Mouse (Mus musculus) spleen, adult 2 months (tissue): ENCODE results near the gene Wdpcp. TPM values are rescaled to one million over a fixed set of nuclear protein-coding genes. Genes with fewer than 3 reads are reported as not detected.
"Not testable (repeated sequence)": the region's sequence is repeated elsewhere in the genome, so short reads cannot be mapped to it uniquely, and the experiment has no call there.

Experiments used
- DNase-seq, 2 experiments: peaks; one replicate each; pipeline versions ENCODE4 v3.0.0 to v3.0.0-alpha.2; 2012 to 2021; ENCODE audit warnings: low spot score in 2 of 2, low read depth in 1 of 2
- H3K27ac ChIP-seq: fragments of 200-500 bp; 2 replicates; pipeline ENCODE4 v1.5.1; 2012; ENCODE audit warnings: low read length, inconsistent platforms; ENCODE audit not compliant: insufficient read depth
- H3K27me3 ChIP-seq: fragments of 200-500 bp; 2 replicates; pipeline ENCODE4 v1.6.1; 2012; ENCODE audit warnings: mild to moderate bottlenecking, moderate library complexity, low read length, inconsistent platforms; ENCODE audit not compliant: control insufficient read depth, insufficient read depth
- H3K36me3 ChIP-seq: fragments of 200-500 bp; 2 replicates; pipeline ENCODE4 v1.6.1; 2012; ENCODE audit warnings: mild to moderate bottlenecking, low read length, inconsistent platforms; ENCODE audit not compliant: control insufficient read depth, insufficient read depth
- H3K4me1 ChIP-seq: fragments of 200-500 bp; 2 replicates; pipeline ENCODE4 v1.6.1; 2011; ENCODE audit warnings: inconsistent platforms; ENCODE audit not compliant: control insufficient read depth, insufficient read depth, insufficient read length
- H3K4me3 ChIP-seq: fragments of 200-500 bp; 2 replicates; pipeline ENCODE4 v1.5.1; 2011; ENCODE audit warnings: mild to moderate bottlenecking, inconsistent platforms; ENCODE audit not compliant: insufficient read depth, insufficient read length; ENCODE audit errors: extremely low read depth
- CTCF ChIP-seq: fragments of 200-500 bp; IDR thresholded peaks from 2 replicates; pipeline ENCODE4 v1.5.1; 2011; ENCODE audit warnings: mild to moderate bottlenecking, inconsistent platforms; ENCODE audit not compliant: insufficient read depth, insufficient read length, insufficient replicate concordance; ENCODE audit errors: extremely low read depth
- POLR2A ChIP-seq: fragments of 200-500 bp; IDR thresholded peaks from 2 replicates; pipeline ENCODE4 v1.6.1; 2011; ENCODE audit warnings: low read depth, low read length, inconsistent platforms
- WGBS: fragments of 180-500 bp; shearing (Covaris S2); methylation state at CpG from one replicate; pipeline ENCODE4 v1.1.7; 2018; 5-methylcytosine and 5-hydroxymethylcytosine counted together
- polyA plus RNA-seq: library from polyadenylated mRNA; depleted of rRNA; stranded (reverse); fragments of >200 nt; gene quantifications from 2 replicates; pipeline ENCODE4 v1.2.3, GENCODE M21; 2012; rRNA removed

Gene Wdpcp
- 0.66 and 1.4 TPM in 2 replicates for polyA plus RNA-seq

GRCm38 (mm10) chr11:21571700-21572381 is at the start of gene Wdpcp, which contains the start of gene Mdh1:
TSS of gene Wdpcp (plus strand) at chr11:21572235.
TSS of gene Mdh1 (minus strand) at chr11:21572367.
- Histone ChIP-seq H3K27ac (peak within 1 kb of the TSS; percentile 67; the same call in 1 of the 2 replicates), H3K36me3 (no peaks in the 10 kb centered on the region), H3K4me3 (peak within 1 kb of the TSS; percentile 79), H3K27me3 (no peaks in the 10 kb centered on the region), H3K4me1 (peaks cover 11% of the 10 kb centered on the region)
- WGBS = under 1% methylated on average over 42 of the region's 42 CpGs
- DNase-seq = peak; percentile 89 to 98
- TF ChIP-seq CTCF = no peak
- peak; percentile 35; the same call in 1 of the 2 replicates for TF ChIP-seq POLR2A

DNA sequence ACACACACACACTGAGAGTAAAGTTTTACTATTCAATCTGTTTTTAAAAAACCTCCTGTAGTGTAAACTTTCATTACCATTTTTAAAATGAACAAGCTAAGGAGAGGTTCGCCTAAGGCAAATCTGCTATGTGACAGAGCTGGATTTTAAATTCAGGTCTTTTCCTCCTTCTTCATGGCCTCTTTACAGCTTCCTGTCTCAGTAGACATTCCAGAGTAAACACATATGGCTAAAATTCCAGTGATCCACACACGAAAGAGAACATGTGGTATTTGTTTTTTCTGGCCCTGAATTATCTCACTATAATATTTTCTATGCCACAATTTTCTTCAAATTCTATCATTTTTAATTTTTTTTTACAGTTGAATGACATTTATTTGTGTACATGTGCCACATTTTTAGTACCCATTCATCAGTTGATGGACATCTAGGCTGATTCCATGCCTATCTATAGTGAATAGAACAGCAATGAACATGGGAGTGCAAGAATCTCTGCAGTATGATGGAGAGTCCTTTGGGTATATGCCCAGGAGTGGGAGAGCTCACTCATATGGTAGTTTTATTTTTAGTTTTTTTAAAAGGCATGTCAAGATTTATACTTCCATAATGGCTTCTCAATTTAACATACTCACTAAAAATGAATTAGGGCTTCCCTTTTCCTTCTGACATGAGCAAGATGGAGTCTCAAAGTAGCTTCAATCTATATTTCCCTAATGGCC is 43.2 kb upstream of the Wdpcp start:
- H3K4me3 ChIP-seq = no peak overlapping the region
- no peaks in the 10 kb centered on the region for H3K27me3 ChIP-seq
- no peak for TF ChIP-seq POLR2A
- TF ChIP-seq CTCF = no peak
- no peaks in the 10 kb centered on the region for H3K4me1 ChIP-seq
- no peak for DNase-seq
- no peak overlapping the region for H3K27ac ChIP-seq
- WGBS = 77% methylated on average over 2 of the region's 2 CpGs
- no peaks in the 10 kb centered on the region for H3K36me3 ChIP-seq

GRCm38 (mm10) chr11:21530856-21531255 is 41.2 kb upstream of the Wdpcp start:
- WGBS = 88% methylated on average over 2 of the region's 2 CpGs
- H3K27ac ChIP-seq, H3K36me3 ChIP-seq, H3K27me3 ChIP-seq, H3K4me1 ChIP-seq, DNase-seq, H3K4me3 ChIP-seq: not testable (repeated sequence)

- 34% methylated on average over 2 of the region's 2 CpGs for WGBS
- TF ChIP-seq CTCF (no peak), POLR2A (no peak)
- Histone ChIP-seq H3K4me1 (no peaks in the 10 kb centered on the region), H3K4me3 (no peak overlapping the region), H3K27ac (no peak overlapping the region), H3K36me3 (no peaks in the 10 kb centered on the region), H3K27me3 (no peaks in the 10 kb centered on the region)
- DNase-seq = no peak
These were observed 32.0 kb upstream of the Wdpcp start for GRCm38 (mm10) chr11:21540072-21540471.

DNA sequence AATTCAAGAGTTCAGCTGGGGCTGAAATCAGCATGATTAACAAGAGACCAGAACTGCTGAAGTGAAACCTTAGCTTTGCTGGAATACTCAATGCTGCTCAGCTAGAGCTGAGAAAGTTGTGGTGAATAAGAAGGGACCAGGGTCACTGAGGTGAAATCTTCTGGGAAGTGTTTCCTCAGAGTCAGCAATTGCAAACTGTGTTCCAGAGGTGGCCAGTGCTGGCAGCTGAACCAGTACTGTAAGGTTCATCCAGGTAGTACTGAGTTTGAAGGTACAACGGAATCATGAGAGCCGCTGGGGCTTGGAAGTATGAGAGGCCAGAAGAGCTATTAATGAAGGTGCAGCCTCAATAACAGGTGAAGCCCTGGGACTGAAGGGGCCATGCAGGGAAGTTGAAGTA is 31.4 kb upstream of the Wdpcp start:
- Histone ChIP-seq H3K36me3 (no peaks in the 10 kb centered on the region), H3K27ac (no peak overlapping the region), H3K27me3 (no peaks in the 10 kb centered on the region), H3K4me1 (no peaks in the 10 kb centered on the region), H3K4me3 (no peak overlapping the region)
- DNase-seq = no peak
- TF ChIP-seq CTCF (no peak), POLR2A (no peak)
- 92% methylated on average over 2 of the region's 2 CpGs for WGBS

- WGBS = 92% methylated on average over 5 of the region's 5 CpGs
- DNase-seq = no peak
- TF ChIP-seq CTCF = no peak
- no peak for TF ChIP-seq POLR2A
These were observed 29.3 kb upstream of the Wdpcp start for GRCm38 (mm10) chr11:21542731-21543130.

GRCm38 (mm10) chr11:21545021-21545420 is 27.0 kb upstream of the Wdpcp start:
- Histone ChIP-seq H3K4me1 (no peaks in the 10 kb centered on the region), H3K27ac (no peak overlapping the region), H3K27me3 (no peaks in the 10 kb centered on the region), H3K36me3 (no peaks in the 10 kb centered on the region), H3K4me3 (no peak overlapping the region)
- DNase-seq = no peak
- WGBS = 84% methylated on average over 2 of the region's 2 CpGs
- no peak for TF ChIP-seq CTCF
- no peak for TF ChIP-seq POLR2A

More at GRCm38 (mm10) chr11:21542731-21543130, 29.3 kb upstream of the Wdpcp start:
- H3K27me3 ChIP-seq = no peaks in the 10 kb centered on the region
- no peaks in the 10 kb centered on the region for H3K36me3 ChIP-seq
- no peaks in the 10 kb centered on the region for H3K4me1 ChIP-seq
- H3K27ac ChIP-seq = no peak overlapping the region
- H3K4me3 ChIP-seq = no peak overlapping the region
